Mouse (Mus musculus) heart, postnatal 0 days (tissue): ENCODE measurements around the gene Vwce. TPM values are rescaled to one million over a fixed set of nuclear protein-coding genes. Genes with fewer than 3 reads are reported as not detected.

ENCODE experiments used
- ATAC-seq: fragments of 200-750 bp; cut with Nextera tagmentation; 2 replicates; pipeline ENCODE4 v1.8.0; 2017; ENCODE audit warnings: low read depth, moderate number of reproducible peaks, moderate library complexity; ENCODE audit not compliant: insufficient read depth
- DNase-seq: peaks from one replicate; pipeline ENCODE4 v3.0.0-alpha.2; 2016; ENCODE audit warnings: low spot score
- H3K27ac ChIP-seq: fragments of 300-500 bp; sonication (generic); 2 replicates; pipeline ENCODE4 v1.5.1; 2014; ENCODE audit warnings: low read depth, mild to moderate bottlenecking
- H3K27me3 ChIP-seq: fragments of 300-500 bp; sonication (generic); 2 replicates; pipeline ENCODE4 v1.6.1; 2014; ENCODE audit warnings: low read length, mixed read lengths; ENCODE audit not compliant: control insufficient read depth, insufficient read depth
- H3K36me3 ChIP-seq: fragments of 300-500 bp; sonication (generic); replicated peaks from 2 replicates; pipeline ENCODE4 v1.6.1; 2014; ENCODE audit warnings: low read length, mixed read lengths; ENCODE audit not compliant: control insufficient read depth, insufficient read depth
- H3K4me1 ChIP-seq: fragments of 300-500 bp; sonication (generic); 2 replicates; pipeline ENCODE4 v1.6.1; 2014; ENCODE audit warnings: antibody characterized with exemption; ENCODE audit not compliant: control insufficient read depth, insufficient read depth
- H3K4me2 ChIP-seq: fragments of 300-500 bp; sonication (generic); 2 replicates; pipeline ENCODE4 v1.6.1; 2014; ENCODE audit warnings: low read depth, mild to moderate bottlenecking, low read length, moderate library complexity
- H3K4me3 ChIP-seq: fragments of 300-500 bp; sonication (generic); 2 replicates; pipeline ENCODE4 v1.5.1; 2014; ENCODE audit warnings: low read depth, low read length
- H3K9ac ChIP-seq: fragments of 300-500 bp; sonication (generic); replicated peaks from 2 replicates; pipeline ENCODE4 v1.6.1; 2014; ENCODE audit warnings: low read depth, low read length, mixed read lengths
- H3K9me3 ChIP-seq: fragments of 300-500 bp; sonication (generic); replicated peaks from 2 replicates; pipeline ENCODE4 v1.6.1; 2016; ENCODE audit warnings: low read length; ENCODE audit not compliant: control insufficient read depth
- CTCF ChIP-seq: IDR thresholded peaks from 2 replicates; pipeline ENCODE4 v1.5.1; 2016; ENCODE audit warnings: antibody characterized with exemption, control low read depth, low read depth
- EP300 ChIP-seq: IDR thresholded peaks from 2 replicates; pipeline ENCODE4 v1.6.1; 2016; ENCODE audit warnings: antibody characterized with exemption, low read depth
- WGBS: fragments of 180-500 bp; shearing (Covaris S2); extraction: QIAGEN DNeasy Blood & Tissue Kit; methylation state at CpG from one replicate; pipeline ENCODE4 v1.1.7; 2014; 5-methylcytosine and 5-hydroxymethylcytosine counted together
- polyA plus RNA-seq: library from polyadenylated mRNA; unstranded; fragments of >200 nt; fragmentation: Nextera tagmentation; extraction: Ambion mirVana; gene quantifications from 2 replicates; pipeline ENCODE4 v1.2.1, GENCODE M21; 2015
- total RNA-seq: library from RNA; depleted of rRNA; stranded (reverse); fragments of >200 nt; gene quantifications from 2 replicates; pipeline ENCODE4 v1.2.3, GENCODE M21; 2014; ENCODE audit warnings: low replicate concordance

The Vwce gene
- total and polyA plus RNA-seq, 2 experiments from 2014 or later, result 0.19 to 0.23 TPM

GRCm38 (mm10) chr19:10648156-10648555 lies 14.1 kb downstream of the Vwce start:
- TF ChIP-seq EP300 (no peak), CTCF (no peak)
- no peak overlapping the region for H3K27ac ChIP-seq
- H3K9ac ChIP-seq, result no peak overlapping the region
- WGBS, result 65% methylated on average over 8 of the region's 8 CpGs
- H3K27me3 ChIP-seq, result peaks cover 5% of the 10 kb centered on the region; the same call in 1 of the 2 replicates
- no peak for ATAC-seq
- no peak for DNase-seq
- H3K4me1 ChIP-seq, result no peaks in the 10 kb centered on the region
- H3K4me2 ChIP-seq, result no peak overlapping the region
- no peak overlapping the region for H3K4me3 ChIP-seq
- no peaks in the 10 kb centered on the region for H3K36me3 ChIP-seq
- H3K9me3 ChIP-seq, result no peaks in the 10 kb centered on the region

GRCm38 (mm10) chr19:10656058-10656457 lies 22.0 kb downstream of the Vwce start:
- DNase-seq, result no peak
- WGBS, result 50% methylated on average over 3 of the region's 3 CpGs
- Histone ChIP-seq H3K9ac (no peak overlapping the region), H3K9me3 (no peaks in the 10 kb centered on the region), H3K4me3 (no peak overlapping the region), H3K4me1 (no peaks in the 10 kb centered on the region), H3K27me3 (no peaks in the 10 kb centered on the region), H3K36me3 (no peaks in the 10 kb centered on the region), H3K27ac (no peak overlapping the region), H3K4me2 (no peak overlapping the region)
- no peak for ATAC-seq
- TF ChIP-seq EP300 (no peak), CTCF (no peak)

GRCm38 (mm10) chr19:10657742-10658141 lies 23.7 kb downstream of the Vwce start:
- no peak overlapping the region for H3K4me2 ChIP-seq
- no peaks in the 10 kb centered on the region for H3K4me1 ChIP-seq
- 66% methylated on average over 5 of the region's 5 CpGs for WGBS
- H3K36me3 ChIP-seq, result no peaks in the 10 kb centered on the region
- H3K27me3 ChIP-seq, result no peaks in the 10 kb centered on the region
- no peak overlapping the region for H3K27ac ChIP-seq
- ATAC-seq (no peak), DNase-seq (no peak)
- no peak overlapping the region for H3K4me3 ChIP-seq
- H3K9me3 ChIP-seq, result no peaks in the 10 kb centered on the region
- H3K9ac ChIP-seq, result no peak overlapping the region
- TF ChIP-seq CTCF, result no peak
- TF ChIP-seq EP300, result no peak

- Histone ChIP-seq H3K4me3 (no peak overlapping the region), H3K9ac (no peak overlapping the region), H3K4me1 (no peaks in the 10 kb centered on the region), H3K4me2 (no peak overlapping the region), H3K36me3 (no peaks in the 10 kb centered on the region), H3K27ac (no peak overlapping the region), H3K9me3 (no peaks in the 10 kb centered on the region), H3K27me3 (no peaks in the 10 kb centered on the region)
- DNase-seq (no peak), ATAC-seq (no peak)
- 60% methylated on average over 2 of the region's 2 CpGs for WGBS
- no peak for TF ChIP-seq CTCF
- TF ChIP-seq EP300, result no peak
Measured at GRCm38 (mm10) chr19:10658406-10658805, 24.4 kb downstream of the Vwce start.

- no peak overlapping the region for H3K9ac ChIP-seq
- no peaks in the 10 kb centered on the region for H3K9me3 ChIP-seq
- no peak overlapping the region for H3K4me2 ChIP-seq
- no peak for TF ChIP-seq EP300
- no peak for TF ChIP-seq CTCF
- H3K4me1 ChIP-seq, result no peaks in the 10 kb centered on the region
- H3K36me3 ChIP-seq, result no peaks in the 10 kb centered on the region
- H3K27ac ChIP-seq, result no peak overlapping the region
- H3K4me3 ChIP-seq, result no peak overlapping the region
- DNase-seq (no peak), ATAC-seq (no peak)
- 43% methylated on average over 5 of the region's 5 CpGs for WGBS
- no peaks in the 10 kb centered on the region for H3K27me3 ChIP-seq
Measured at GRCm38 (mm10) chr19:10661373-10661772, 27.4 kb downstream of the Vwce start.

- Histone ChIP-seq H3K36me3 (no peaks in the 10 kb centered on the region), H3K27ac (no peak overlapping the region), H3K4me3 (no peak overlapping the region), H3K9me3 (no peaks in the 10 kb centered on the region), H3K4me1 (no peaks in the 10 kb centered on the region), H3K4me2 (no peak overlapping the region), H3K9ac (no peak overlapping the region), H3K27me3 (no peaks in the 10 kb centered on the region)
- 77% methylated on average over 2 of the region's 2 CpGs for WGBS
- ATAC-seq (no peak), DNase-seq (no peak)
- TF ChIP-seq EP300, result no peak
- no peak for TF ChIP-seq CTCF
Measured at GRCm38 (mm10) chr19:10661919-10662318, 27.9 kb downstream of the Vwce start.
